Comparison of ENCODE assay signal across 9 mouse cellular contexts in the genomic region with DNA sequence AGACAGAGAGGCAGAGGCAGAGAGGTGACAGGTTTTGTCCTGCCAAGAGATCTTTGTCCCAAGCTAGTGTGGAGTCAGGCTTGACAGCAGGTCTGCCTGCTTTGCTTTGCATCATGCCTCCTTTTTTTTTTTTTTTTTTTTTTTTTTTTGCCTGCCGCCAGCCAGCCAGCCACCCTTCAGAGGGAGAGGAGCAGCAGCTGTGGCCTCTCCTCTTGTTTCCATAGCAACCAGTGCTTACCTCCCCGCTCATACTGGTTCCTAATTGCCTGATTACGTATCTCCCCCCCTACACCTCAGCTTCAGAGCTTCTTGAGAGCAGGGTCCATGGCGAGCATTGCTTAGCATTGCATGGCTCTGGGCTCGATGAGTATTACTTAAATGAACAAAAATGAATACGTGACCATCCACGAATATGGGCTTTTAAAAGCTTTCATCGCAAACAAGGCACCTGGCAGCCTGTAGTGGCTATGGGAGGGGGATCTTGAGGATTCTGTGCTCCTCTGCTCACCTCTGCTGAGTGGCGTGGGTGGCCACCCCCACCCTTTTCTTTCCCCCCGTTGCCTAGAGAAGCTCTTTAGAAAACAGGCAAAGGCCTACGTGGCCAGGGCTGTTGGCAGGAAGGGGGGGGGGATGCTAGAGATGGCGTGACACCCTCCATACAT. TPM values are rescaled to one million over a fixed set of nuclear protein-coding genes. Genes with fewer than 3 reads are reported as not detected.
A peak's percentile ranks its signal among the peaks of the same experiment; 100 is the strongest.
DNase-seq lines count a peak whose midpoint lies in the region; ATAC-seq and TF ChIP-seq lines count a peak whose summit lies in the region.
"Had no signal": no experiment of that assay in that cellular context is flagged by ENCODE, and none has a peak within 500 bp of the region (broad histone marks: within the 10 kb centered on the region; RNA-seq: fewer than 3 reads in every experiment).

No protein-coding gene starts in this region.

- WGBS in neural tube, embryonic 11.5 days = 54% methylated on average over 11 of the region's 12 CpGs
- WGBS in embryonic facial prominence, embryonic 14.5 days = 55% methylated on average over 12 of the region's 12 CpGs
- 36% methylated on average over 11 of the region's 12 CpGs for WGBS in hindbrain, embryonic 14.5 days
- 31% methylated on average over 11 of the region's 12 CpGs for WGBS in olfactory bulb, adult 2 months

- peak; percentile 31 for DNase-seq in neural tube, embryonic 11.5 days (ENCODE audit: low spot score)
- no peak for DNase-seq in neural tube, embryonic 10.5 days (ENCODE audit: extremely low spot score, low spot score)
- peak; percentile 49 for DNase-seq in embryonic facial prominence, embryonic 14.5 days (ENCODE audit: low spot score)
- DNase-seq in hindbrain, embryonic 14.5 days (ENCODE audit: low spot score) = peak; percentile 71
- DNase-seq in heart, postnatal 10 days = no peak
- DNase-seq in heart, adult 18-20 months = no peak
- DNase-seq: lung, postnatal 4 days; right cerebral cortex, postnatal 14 days had no signal

- H3K4me1 ChIP-seq in neural tube, embryonic 11.5 days (ENCODE audit: control insufficient read depth, insufficient read depth, low read length) = 0 out of 2 replicates have a peak, but pooled peaks cover 3% of the 10 kb centered on the region
- no peaks in the 10 kb centered on the region for H3K4me1 ChIP-seq in embryonic facial prominence, embryonic 14.5 days (ENCODE audit: control insufficient read depth, insufficient read depth, low read length)
- H3K4me1 ChIP-seq in hindbrain, embryonic 14.5 days (replicated peaks; ENCODE audit: control insufficient read depth, insufficient read depth, low read length) = peaks cover 15% of the 10 kb centered on the region; the same call in 1 of the 2 replicates
- peaks cover 19% of the 10 kb centered on the region for H3K4me1 ChIP-seq in olfactory bulb, adult 2 months (ENCODE audit: control insufficient read depth, insufficient read depth, low read length)

- H3K9ac ChIP-seq in neural tube, embryonic 11.5 days (ENCODE audit: low read length) = no peak overlapping the region
- no peak overlapping the region for H3K9ac ChIP-seq in embryonic facial prominence, embryonic 14.5 days (ENCODE audit: low read depth, low read length)
- H3K9ac ChIP-seq in hindbrain, embryonic 14.5 days = peak overlapping the region; percentile 20; the same call in 1 of the 2 replicates

- H3K4me3 ChIP-seq in neural tube, embryonic 11.5 days (ENCODE audit: low read depth, low read length) = no peak overlapping the region
- no peak overlapping the region for H3K4me3 ChIP-seq in embryonic facial prominence, embryonic 14.5 days (ENCODE audit: low read depth, low read length)
- no peak overlapping the region for H3K4me3 ChIP-seq in hindbrain, embryonic 14.5 days (replicated peaks; ENCODE audit: low read length)
- H3K4me3 ChIP-seq in olfactory bulb, adult 2 months (ENCODE audit: insufficient read depth, low read depth, low read length) = no peak overlapping the region

- no peak for TF ChIP-seq CTCF in olfactory bulb, adult 2 months (IDR thresholded peaks at IDR 0.05; ENCODE audit: insufficient read depth, low read depth, low read length)

- H3K27ac ChIP-seq in neural tube, embryonic 11.5 days (ENCODE audit: low read depth, low read length) = peak overlapping the region; percentile 53; the same call in 1 of the 2 replicates
- H3K27ac ChIP-seq in embryonic facial prominence, embryonic 14.5 days (replicated peaks; ENCODE audit: low read depth, low read length) = no peak overlapping the region
- peak overlapping the region; percentile 93 for H3K27ac ChIP-seq in hindbrain, embryonic 14.5 days
- peak overlapping the region; percentile 94 for H3K27ac ChIP-seq in olfactory bulb, adult 2 months (ENCODE audit: insufficient read depth, low read depth, low read length)

- H3K27me3 ChIP-seq in neural tube, embryonic 11.5 days (ENCODE audit: control insufficient read depth, insufficient read depth, low read length) = 0 out of 2 replicates have a peak, but pooled peaks cover 8% of the 10 kb centered on the region
- H3K27me3 ChIP-seq in embryonic facial prominence, embryonic 14.5 days (replicated peaks; ENCODE audit: control insufficient read depth, insufficient read depth, low read length) = peaks cover 23% of the 10 kb centered on the region
- peaks cover 25% of the 10 kb centered on the region; the same call in 1 of the 2 replicates for H3K27me3 ChIP-seq in hindbrain, embryonic 14.5 days (ENCODE audit: control insufficient read depth, insufficient read depth, low read length)

- H3K9me3 ChIP-seq in neural tube, embryonic 11.5 days (ENCODE audit: control insufficient read depth, low read length) = no peaks in the 10 kb centered on the region
- no peaks in the 10 kb centered on the region for H3K9me3 ChIP-seq in embryonic facial prominence, embryonic 14.5 days (ENCODE audit: control insufficient read depth, low read length)
- H3K9me3 ChIP-seq in hindbrain, embryonic 14.5 days (ENCODE audit: control insufficient read depth, low read length) = no peaks in the 10 kb centered on the region

- no peak for TF ChIP-seq POLR2A in olfactory bulb, adult 2 months (IDR thresholded peaks at IDR 0.05; ENCODE audit: insufficient read depth, low read depth, low read length)

- peak; percentile 82 for ATAC-seq in neural tube, embryonic 11.5 days (ENCODE audit: insufficient read depth, low FRiP score, low TSS enrichment)
- ATAC-seq in embryonic facial prominence, embryonic 14.5 days (ENCODE audit: low read depth) = peak; percentile 88
- ATAC-seq in hindbrain, embryonic 14.5 days (ENCODE audit: low FRiP score) = peak; percentile 95

- intact Hi-C loops in heart, postnatal 10 days (cut with DNase I) = no loop called here

- no peaks in the 10 kb centered on the region for H3K36me3 ChIP-seq in neural tube, embryonic 11.5 days (ENCODE audit: control insufficient read depth, insufficient read depth, low read length)
- H3K36me3 ChIP-seq in embryonic facial prominence, embryonic 14.5 days (ENCODE audit: control insufficient read depth, insufficient read depth, low read length) = no peaks in the 10 kb centered on the region
- no peaks in the 10 kb centered on the region for H3K36me3 ChIP-seq in hindbrain, embryonic 14.5 days (replicated peaks; ENCODE audit: control insufficient read depth, insufficient read depth)

- H3K4me2 ChIP-seq in neural tube, embryonic 11.5 days (ENCODE audit: low read depth) = no peak overlapping the region
- no peak overlapping the region for H3K4me2 ChIP-seq in embryonic facial prominence, embryonic 14.5 days (ENCODE audit: low read depth, low read length)
- peak overlapping the region; percentile 36 for H3K4me2 ChIP-seq in hindbrain, embryonic 14.5 days (replicated peaks)

RNA-seq across cellular contexts. Expression of gene Pja1, which starts 10.7 kb away (rescaled TPM):
- polyA plus RNA-seq in neural tube, embryonic 11.5 days (2014; fragmentation: Nextera tagmentation; extraction: Ambion mirVana) = 207 and 232 TPM in 2 replicates
- 158 and 175 TPM in 2 replicates for polyA plus RNA-seq in embryonic facial prominence, embryonic 14.5 days (2014; fragmentation: Nextera tagmentation; extraction: Ambion mirVana)
- polyA plus RNA-seq in hindbrain, embryonic 14.5 days (2014; fragmentation: Nextera tagmentation; extraction: Ambion mirVana) = 315 and 348 TPM in 2 replicates
- not detected in 2 replicates for polyA plus RNA-seq in olfactory bulb, adult 2 months (2012; ENCODE audit: insufficient read depth, insufficient read length, low replicate concordance, missing spikeins)
- total RNA-seq in heart, postnatal 10 days (2021) = 10 to 100 TPM; 32.9 to 37.1 TPM
- total RNA-seq in heart, adult 18-20 months (2021) = 10 to 100 TPM; 22.4 to 24.6 TPM

Comparison
In these comparisons a context has a peak if more than half of its experiments do, and no peak if none do; other contexts are left out.
1. DNase-seq: peak in neural tube, embryonic 11.5 days (single experiment), embryonic facial prominence, embryonic 14.5 days (single experiment) and hindbrain, embryonic 14.5 days (single experiment); none in neural tube, embryonic 10.5 days (single experiment), heart, postnatal 10 days (0 of 2) and heart, adult 18-20 months (0 of 2).
2. Peak in every context shown above with its lines, with median percentiles within 50 percentile points of each other: ATAC-seq.